Mouse (Mus musculus): ENCODE measurements around the gene Rcor3.

Gene Rcor3

GRCm38 (mm10) chr1:192137926-192138910 is at the start of gene Rcor3:
Gene Rcor3, minus strand, starts transcription at chr1:192138062.
- peak; percentile 84 for DNase-seq

DNA sequence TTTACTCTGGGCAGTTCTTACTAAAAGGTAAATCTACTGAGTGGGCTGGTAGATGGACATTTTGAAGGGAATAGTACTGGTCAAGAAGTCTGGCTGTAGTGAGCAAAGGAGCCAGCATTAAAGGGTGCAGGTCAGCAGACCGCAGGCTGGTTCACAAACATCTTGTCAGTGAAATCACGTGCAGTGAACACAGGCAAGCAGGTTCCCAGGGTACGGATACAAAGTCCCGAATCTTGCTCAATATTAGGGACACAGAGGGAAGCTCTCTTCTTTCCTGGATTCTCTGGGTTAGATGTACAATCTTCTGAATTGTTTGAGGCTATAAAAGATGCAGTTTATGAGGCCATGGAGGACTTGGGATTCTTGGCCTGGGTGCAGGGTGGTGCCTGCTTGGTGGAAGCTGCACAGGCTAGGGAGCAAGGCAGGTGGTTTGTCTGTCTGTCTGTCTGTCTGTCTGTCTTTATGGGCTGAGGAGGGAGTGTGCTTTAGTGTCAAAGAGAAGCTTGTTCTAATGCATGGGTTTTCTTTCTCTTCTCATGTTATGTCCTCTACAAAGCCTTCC is 43.9 kb upstream of the Rcor3 start:
- no peak for DNase-seq

GRCm38 (mm10) chr1:192179877-192180276 is 42.0 kb upstream of the Rcor3 start:
- DNase-seq, result no peak

DNA sequence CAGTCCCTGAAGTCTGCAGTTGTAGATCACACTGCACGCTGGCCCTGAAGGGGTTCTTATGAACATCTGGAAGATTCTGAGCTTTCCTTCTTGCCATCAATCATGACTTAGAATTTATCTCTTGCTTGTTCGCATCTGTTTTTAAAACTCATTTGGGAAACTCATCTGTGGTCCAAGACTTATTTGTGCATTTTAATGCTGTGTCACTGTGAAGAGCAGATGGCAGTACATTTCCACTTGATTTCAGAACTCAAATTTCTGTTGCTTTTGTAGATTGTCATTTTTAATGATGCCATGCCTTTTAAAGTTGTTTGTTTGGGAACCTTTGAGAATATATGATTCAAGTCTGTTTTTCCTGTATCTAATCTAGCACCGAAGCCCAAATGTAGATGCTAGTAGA is 33.6 kb upstream of the Rcor3 start:
- DNase-seq, result no peak

GRCm38 (mm10) chr1:192151179-192151578 is 13.3 kb upstream of the Rcor3 start:
- no peak for DNase-seq

DNA sequence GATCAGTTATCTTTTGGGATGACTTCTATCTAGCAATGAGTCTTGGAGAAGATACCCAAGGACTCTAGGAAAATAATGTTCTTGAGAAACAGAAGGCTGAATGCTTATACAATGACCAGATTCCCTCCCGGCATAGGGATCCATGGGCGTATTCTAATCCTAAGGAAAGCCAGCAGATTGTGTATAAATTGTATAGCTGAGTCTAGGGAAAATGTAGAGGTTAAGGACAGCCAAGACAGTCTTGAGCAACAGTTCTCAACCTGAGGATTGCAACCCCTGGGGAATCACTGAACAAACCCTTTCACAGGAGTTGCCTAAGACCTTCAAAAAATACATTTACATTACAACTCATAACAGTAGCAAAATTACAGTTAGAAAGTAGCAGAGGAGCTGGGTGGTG is 2.5 kb upstream of the Rcor3 start:
- DNase-seq, result no peak

DNA sequence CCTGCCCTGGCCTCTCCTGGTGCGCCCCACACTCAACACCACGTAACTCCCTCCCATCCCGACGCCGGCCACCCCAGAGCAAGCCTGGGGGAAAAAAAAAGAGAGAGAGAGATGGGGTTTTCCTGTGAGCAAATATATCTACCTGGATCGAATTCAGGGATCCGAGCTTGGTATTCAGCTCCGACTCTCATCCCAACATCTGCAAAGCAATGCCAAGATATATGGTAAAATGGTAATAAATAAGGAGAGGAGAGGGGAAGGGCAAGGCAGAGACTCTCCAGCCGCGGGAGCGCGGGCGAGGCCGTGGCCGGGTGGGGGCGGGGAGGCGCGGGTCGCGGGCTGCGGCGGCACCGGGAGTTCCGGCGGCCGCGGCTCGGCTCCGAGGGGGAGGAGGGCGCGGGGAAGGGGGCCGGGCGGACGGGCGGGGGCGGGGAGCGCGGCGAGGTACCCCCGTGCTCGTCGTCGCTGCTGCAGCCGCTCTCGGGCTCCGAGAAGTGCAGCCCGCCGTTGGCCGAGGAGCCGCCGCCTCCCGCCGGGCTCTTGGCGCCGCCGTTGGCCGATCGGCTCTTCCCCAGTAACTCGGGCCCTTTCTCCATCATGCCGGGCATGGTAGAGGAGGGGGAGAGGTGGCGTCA is 454 bp downstream of the Rcor3 start:
- no peak for DNase-seq

DNA sequence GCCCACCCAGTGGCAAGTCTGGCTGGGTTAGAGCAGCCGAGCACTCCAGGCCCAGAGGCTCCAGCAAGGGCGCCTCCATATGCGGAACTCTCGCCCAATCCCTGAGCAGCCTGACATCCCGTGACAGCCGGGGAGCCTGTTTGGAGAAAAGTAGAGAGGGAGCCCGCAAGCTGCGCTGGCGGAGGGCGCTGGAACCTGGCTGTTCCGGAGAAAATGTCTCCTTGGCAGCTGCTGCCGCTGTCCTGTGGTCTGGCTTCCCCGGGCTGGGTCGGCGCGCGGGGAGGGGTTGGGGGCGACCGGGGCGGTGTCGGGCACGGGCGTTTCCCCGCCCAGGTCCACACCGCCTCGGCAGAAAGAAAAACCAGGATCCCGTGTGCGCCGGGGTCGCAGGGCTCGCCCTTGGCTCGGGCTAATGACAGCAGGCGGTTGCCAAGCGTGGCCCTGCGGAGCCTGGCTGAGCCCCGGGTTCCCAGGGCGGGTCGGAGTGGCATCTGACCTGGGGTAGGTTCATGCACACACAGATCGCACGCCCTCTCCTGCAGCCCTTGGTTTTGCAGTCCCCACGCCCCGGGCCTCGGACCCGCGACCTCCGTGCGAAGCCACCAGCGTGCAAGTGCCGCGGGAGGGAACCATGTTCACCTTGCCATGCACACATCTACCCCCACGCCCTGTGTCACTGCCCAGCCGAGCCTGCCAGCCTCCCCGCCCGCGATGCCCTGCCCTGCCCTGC is 1.1 kb downstream of the Rcor3 start:
- DNase-seq, result peak; percentile 76

- no peak for DNase-seq
Measured at GRCm38 (mm10) chr1:192130202-192130601, 7.7 kb downstream of the Rcor3 start.

- DNase-seq, result no peak
Measured at GRCm38 (mm10) chr1:192128343-192128742, 9.5 kb downstream of the Rcor3 start.

- no peak for DNase-seq
Measured at GRCm38 (mm10) chr1:192125761-192126160, 12.1 kb downstream of the Rcor3 start.

GRCm38 (mm10) chr1:192116262-192116661 is 21.6 kb downstream of the Rcor3 start:
- DNase-seq, result no peak

GRCm38 (mm10) chr1:192115378-192115777 is 22.5 kb downstream of the Rcor3 start:
- no peak for DNase-seq

DNA sequence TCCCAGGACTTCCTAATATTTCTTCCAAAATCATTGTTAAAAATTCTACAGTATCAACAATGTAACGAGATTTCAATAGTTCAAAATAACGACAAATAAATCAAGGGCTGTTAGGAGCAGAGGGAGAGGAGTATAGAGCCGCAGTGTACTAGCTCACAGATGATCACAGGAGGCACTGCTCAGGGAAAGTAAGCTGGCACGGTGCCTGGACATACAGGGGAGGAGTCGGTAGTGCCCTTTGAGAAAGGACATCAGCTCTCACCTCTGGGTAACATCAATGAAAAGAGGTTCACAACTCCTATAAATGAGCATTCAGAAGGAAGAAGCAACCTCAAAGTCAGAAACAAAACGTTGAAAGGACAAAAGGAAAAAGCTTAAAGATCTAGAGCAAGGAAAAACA is 28.7 kb downstream of the Rcor3 start:
- DNase-seq, result no peak

DNA sequence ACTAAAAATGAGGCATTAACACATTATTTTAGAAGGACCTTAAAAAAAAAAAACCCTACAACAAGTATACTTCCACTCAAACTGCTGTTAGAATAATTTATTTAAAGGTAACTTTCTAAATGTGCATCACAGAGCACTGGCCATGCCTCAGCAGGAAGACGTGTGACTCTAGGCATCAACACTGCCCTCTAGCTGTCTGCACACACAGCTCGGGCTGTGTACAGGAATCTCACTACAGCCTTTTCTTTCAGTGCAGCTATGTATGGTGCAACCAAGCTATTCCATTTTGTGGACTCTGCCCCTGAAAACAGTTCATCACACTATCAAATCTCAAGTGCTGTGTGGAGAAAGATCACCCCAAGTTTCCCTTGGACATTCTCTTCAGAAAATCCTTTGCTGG is 30.5 kb downstream of the Rcor3 start:
- DNase-seq, result no peak

GRCm38 (mm10) chr1:192105902-192106389 is 31.9 kb downstream of the Rcor3 start:
- DNase-seq, result no peak

DNA sequence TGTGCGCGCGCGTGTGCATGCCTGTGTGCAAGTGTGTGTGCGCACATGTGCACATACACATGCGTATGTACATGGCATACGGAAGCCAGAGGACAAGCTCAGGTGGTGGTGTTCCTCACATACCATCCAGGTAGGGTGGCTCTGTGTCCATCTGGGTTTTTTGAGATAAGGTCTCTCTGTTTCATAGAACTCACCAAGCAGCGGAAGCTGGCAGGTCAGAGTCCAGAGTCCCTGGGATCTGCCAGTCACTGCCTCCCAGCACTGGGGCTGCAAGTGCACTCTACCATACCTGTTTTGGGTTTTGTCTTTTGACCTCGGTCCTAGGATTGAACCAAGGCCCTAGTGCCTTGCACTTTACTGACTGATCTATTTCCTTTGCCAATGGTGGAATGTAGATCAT is 33.8 kb downstream of the Rcor3 start:
- no peak for DNase-seq

- no peak for DNase-seq
Measured at GRCm38 (mm10) chr1:192103176-192103575, 34.7 kb downstream of the Rcor3 start.

- no peak for DNase-seq
Measured at GRCm38 (mm10) chr1:192101359-192101758, 36.5 kb downstream of the Rcor3 start.

DNA sequence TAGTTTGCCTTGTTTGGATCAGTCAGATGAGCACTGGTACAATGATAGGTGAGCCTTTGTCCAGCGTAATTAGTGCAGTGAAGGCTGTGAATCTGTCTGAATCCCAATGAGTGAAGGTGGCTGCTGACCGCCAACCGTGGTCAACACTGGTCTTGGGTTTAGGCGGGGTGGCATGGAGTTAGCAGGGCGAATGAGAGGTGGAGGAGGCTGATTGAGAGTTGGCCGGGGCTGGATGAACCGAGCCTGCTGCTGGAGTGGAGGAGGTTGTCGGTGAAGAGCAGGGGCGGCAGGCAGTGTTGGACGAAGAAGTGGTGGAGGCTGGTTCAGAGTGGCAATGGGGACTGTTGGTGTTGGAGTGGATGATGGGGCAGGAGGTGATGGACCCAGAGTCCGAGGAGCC is 37.1 kb downstream of the Rcor3 start:
- no peak for DNase-seq

- no peak for DNase-seq
Measured at GRCm38 (mm10) chr1:192095626-192096025, 42.2 kb downstream of the Rcor3 start.

- peak; percentile 71 for DNase-seq
Measured at GRCm38 (mm10) chr1:192094451-192095170, 43.3 kb downstream of the Rcor3 start.
